Mouse (Mus musculus): Measurements from ENCODE around the gene Clpp.

Clpp gene

DNA sequence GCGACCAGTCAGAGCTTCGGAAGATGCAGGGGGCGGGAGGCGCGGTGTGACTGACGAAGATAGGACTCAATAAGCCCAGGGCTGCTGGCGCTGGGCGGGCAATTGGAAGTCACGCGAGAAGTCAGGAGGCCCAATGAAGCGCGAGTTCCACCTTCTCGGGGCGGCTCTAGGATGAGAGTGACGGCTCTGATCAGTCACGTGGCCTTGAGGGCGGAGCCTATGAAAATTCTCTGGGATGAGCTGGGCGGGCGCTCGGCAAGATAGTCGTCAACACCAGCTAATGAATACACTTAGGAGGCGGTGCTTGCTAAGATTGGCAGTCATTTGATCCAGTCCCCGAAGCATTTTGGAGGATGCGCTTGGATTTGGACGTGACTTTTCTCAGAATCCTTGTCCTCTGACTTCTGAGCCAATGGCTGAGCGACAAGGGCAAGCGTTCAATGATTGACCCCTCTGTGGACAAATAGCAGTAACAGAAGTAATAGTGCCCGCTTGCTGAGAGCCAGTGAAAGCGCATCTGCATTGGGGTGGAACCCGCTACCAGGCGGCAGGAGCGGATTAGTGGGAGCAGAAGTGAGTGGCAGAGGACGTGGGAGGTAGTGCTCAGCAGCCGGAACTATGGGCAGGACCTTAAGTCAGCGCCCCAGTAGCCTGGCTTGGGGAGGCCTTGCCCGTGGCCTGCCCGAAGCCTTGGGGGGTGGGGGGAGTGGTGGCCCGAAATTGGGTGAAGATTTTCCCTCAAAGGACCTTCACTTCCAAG is 41.7 kb downstream of the Clpp start:
- no peak for DNase-seq

GRCm38 (mm10) chr17:57032854-57033253 is 42.7 kb downstream of the Clpp start:
- no peak for DNase-seq

GRCm38 (mm10) chr17:57038978-57039377 is 48.9 kb downstream of the Clpp start:
- peak; percentile 34 for DNase-seq

- DNase-seq: no peak
Measured at GRCm38 (mm10) chr17:57041554-57041953, 51.4 kb downstream of the Clpp start, which contains the start of gene Slc25a41. Gene Slc25a41, minus strand, starts transcription at chr17:57041654.

Measured in thymus, postnatal 14 days (tissue).